Mouse (Mus musculus): ENCODE measurements around the gene Osbpl3. TPM values are rescaled to one million over a fixed set of nuclear protein-coding genes. Genes with fewer than 3 reads are reported as not detected.

The Osbpl3 gene
- polyA plus RNA-seq (2014; fragmentation: Illumina TruSeq; extraction: RNeasy Lipid Tissue Mini Kit (QIAGEN cat#74804)), result 20.0 TPM

DNA sequence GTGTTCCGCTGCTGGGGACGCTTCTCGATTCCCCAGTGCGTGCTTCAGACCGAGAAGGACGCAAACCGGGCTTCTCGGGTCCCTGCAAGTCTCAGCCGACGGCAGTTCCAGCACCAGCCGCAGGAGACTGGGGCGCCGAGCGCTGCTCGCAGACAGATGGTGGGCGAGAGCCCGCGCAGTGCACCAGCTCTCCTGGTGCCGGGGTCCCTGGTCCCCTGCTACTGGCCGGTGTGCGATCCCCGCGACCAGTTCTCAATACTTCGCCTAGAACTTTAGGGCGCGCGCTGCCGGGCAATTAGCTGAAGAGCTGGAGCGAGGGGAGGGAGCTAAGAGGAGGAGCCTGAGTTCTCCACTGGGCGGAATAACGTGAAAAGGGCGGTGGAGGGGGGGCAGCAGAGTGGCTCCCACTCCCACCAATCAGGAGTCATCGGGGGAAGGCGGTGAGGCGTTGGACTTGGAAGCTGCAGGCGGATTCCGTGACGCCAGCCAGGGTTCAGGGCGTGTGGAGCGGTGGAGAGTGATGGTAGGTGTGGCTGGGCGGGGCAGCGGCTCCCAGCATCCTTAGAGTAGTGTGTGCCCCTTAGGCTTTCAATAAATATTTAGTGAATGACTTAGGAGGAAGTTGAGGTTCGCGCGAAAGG, at the start of gene Osbpl3:
Gene Osbpl3 (minus strand): TSS at position 373 of the 641 bp plus-strand sequence.

DNA sequence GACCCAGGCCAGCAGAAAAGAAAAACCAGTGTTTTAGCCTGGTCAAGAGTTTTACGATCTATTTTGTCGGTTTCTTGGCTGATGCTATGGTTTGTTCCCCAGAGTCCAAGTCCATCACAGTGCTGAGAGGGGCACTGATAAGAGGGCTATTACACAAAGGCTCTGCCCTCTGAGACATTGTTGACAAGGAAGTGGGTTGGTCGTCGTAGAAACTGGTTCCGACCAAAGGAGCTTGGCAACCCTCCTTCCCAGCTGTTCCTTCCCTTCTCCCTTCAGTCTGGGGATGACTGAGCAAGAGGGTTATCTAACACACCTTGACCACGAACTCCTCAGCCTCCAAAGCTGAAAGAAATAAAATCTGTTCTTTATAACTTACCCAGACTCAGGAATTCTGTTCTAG, 192.3 kb downstream of the Osbpl3 start, which contains the start of gene Gsdme:
Gene Gsdme (minus strand): TSS at position 193 of the 400 bp plus-strand sequence.

Other genes starting within 250 kb of the Osbpl3 start
- gene Gsdme, start 192.3 kb downstream of the Osbpl3 start, polyA plus RNA-seq (2014; fragmentation: Illumina TruSeq; extraction: RNeasy Lipid Tissue Mini Kit (QIAGEN cat#74804)), result 2.3 TPM
- gene Cycs, start 110.3 kb upstream of the Osbpl3 start, polyA plus RNA-seq (2014; fragmentation: Illumina TruSeq; extraction: RNeasy Lipid Tissue Mini Kit (QIAGEN cat#74804)), result 141 TPM
- 2.7 TPM for gene 4921507P07Rik, start 140.4 kb upstream of the Osbpl3 start, polyA plus RNA-seq (2014; fragmentation: Illumina TruSeq; extraction: RNeasy Lipid Tissue Mini Kit (QIAGEN cat#74804))
- not detected for gene Npvf, start 198.2 kb upstream of the Osbpl3 start, polyA plus RNA-seq (2014; fragmentation: Illumina TruSeq; extraction: RNeasy Lipid Tissue Mini Kit (QIAGEN cat#74804))